Mouse (Mus musculus): ENCODE data around the gene Map2k6.

The Map2k6 gene

DNA sequence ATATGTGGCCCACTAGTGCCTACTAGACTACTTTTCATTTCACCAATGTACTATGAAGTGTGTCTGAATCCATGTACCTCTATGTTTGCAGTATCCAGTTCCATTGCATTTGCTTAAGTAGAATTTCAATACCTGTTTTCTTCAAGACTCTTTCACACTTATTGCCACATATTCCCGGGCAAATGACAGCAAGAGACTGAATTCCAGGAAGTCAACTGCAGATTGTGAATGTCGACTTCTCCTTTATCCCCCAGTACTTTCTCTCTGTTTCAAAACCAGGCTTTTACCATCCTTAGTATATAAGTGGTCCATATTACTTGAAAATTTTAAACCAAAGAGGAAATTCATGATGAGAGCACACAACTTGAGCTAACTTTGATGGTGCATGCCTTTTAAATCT is 4.7 kb downstream of the Map2k6 start:
- no peak for DNase-seq (ENCODE audit: low spot score in 2 of 2)

DNA sequence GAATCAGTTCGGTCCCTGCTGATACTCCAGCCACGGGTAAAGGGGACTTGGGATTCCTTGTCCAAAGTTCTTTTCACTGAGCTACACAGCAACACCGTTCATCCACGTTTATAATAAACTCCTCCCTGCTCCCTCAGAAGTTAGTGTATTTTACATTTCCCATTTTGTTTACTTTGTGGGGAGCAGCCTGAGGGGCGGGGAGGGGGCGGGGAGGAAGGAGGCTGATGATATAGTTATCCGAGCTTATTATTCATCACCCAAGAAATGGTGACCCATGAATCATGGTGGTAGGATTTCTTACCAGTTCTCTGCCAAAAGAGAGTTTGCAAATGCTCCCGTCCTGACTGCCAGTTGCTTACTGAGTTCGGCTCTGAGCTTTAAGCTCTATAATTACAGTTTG is 6.7 kb downstream of the Map2k6 start:
- no peak for DNase-seq (ENCODE audit: low spot score in 2 of 2)

DNA sequence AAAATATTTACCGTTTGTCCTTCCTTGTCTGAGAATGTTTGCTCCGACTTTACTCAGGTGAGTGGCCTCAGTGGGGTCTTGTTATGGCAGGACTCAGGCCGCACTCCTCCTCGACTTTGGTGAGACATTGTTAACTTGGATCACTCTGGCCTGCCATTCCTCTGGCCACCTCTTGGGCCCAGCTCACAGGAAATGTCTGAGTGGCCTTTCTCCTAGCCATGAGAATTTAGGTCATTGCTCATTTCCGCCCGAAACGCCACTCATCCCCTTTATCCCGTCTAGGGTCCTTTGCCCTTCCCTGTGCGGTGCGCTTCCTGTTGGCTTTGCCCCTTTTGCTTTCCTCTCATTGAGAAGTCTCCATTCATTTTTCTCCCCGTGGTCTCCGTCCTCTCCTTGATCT is 10.2 kb downstream of the Map2k6 start:
- DNase-seq (ENCODE audit: low spot score in 2 of 2) = no peak

DNA sequence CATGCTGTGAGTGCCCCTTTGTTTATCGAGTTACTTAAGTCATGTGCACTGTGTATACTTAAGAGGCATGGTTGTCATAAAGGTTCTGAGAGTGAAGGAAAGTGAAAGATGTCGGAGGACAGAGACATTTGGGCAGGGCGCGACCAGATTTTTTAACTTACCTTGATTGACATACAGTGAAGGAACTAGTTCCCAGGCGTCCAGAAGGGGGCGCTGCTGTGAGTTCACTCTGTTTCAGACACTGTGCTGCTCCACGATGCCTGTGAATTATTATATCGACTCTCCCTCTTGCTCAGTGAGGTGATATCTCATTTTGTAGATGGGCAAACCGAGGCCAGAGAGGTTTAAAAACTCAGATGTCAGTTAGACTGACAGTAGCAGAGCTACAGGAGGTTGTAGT is 10.9 kb downstream of the Map2k6 start:
- no peak for DNase-seq (ENCODE audit: low spot score in 2 of 2)

DNA sequence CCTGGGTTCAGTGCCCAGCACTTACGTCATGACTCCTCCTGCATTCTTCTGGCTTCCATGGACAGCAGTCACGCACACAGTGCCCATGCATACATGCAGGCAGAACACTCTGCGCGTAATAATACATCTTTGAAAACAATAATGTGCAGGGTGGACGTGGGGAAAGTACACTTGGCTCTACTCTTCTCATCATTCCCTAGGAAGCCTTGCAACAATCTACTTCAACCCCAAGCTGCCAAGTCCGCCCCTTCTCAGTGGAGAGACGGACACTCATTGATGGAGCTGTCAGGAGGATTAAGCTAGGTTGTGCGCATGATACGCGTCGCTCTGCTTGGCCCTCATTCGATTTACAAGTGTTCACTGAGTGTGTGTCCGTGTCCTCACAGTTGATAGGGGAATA is 12.7 kb downstream of the Map2k6 start:
- no peak for DNase-seq (ENCODE audit: low spot score in 2 of 2)

DNA sequence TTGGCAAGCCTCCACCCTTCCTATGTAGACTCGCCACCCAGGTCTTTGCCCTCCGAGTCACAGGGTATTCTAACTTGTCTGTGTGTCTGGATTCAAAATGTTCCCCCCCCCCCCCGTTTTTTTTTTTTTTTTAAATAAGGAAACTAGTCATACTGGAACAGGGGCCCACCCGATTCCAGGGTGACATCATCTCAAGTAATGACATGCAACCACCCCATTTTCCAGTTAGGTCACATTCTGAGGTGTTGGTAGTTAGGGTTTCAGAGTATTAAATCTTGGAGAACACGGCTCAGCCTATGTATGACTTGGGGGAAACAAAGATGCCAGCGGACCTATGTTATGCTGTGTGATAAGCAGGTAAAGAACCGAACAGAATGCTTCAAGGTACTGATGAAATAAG is 15.3 kb downstream of the Map2k6 start:
- no peak for DNase-seq (ENCODE audit: low spot score in 2 of 2)

DNA sequence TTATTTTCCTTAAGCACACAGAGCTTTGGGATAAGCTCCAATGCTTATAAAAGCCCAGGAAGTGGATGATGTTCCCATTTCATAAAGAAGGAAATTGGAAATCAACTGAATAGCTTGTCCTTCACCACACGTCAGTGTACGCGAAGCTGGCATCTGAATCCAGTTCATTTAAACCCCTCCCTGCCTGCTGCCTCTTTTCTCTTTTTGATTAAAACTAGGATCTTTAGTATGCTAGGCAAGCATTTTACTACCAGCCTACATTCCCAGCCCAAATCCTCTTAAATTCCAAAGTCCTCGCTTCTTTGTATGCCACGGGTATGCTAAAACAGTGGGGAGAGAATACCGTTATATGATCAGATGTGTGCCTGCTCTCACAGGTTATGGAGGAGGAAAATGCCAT is 17.8 kb downstream of the Map2k6 start:
- no peak for DNase-seq (ENCODE audit: low spot score in 2 of 2)

DNA sequence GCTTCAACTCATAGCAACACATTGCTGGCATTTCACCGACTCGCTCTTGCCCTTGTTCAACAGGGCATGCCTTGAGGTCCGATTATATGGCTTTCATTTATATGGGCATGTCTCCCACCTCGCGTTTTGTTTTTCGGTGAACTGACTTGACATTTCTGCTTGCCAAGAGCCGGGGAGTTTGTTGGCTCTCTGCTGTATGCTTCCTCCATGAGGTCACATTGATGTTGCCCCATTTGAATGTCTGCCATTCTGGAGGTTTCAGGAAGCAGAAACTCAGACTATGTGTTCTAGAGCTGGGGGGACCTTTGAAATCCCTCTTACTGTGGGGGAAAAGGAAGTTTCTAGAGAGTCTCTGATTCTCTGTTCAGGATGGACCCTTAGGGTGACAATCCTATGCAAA is 21.5 kb downstream of the Map2k6 start:
- DNase-seq (ENCODE audit: low spot score in 2 of 2) = no peak

DNA sequence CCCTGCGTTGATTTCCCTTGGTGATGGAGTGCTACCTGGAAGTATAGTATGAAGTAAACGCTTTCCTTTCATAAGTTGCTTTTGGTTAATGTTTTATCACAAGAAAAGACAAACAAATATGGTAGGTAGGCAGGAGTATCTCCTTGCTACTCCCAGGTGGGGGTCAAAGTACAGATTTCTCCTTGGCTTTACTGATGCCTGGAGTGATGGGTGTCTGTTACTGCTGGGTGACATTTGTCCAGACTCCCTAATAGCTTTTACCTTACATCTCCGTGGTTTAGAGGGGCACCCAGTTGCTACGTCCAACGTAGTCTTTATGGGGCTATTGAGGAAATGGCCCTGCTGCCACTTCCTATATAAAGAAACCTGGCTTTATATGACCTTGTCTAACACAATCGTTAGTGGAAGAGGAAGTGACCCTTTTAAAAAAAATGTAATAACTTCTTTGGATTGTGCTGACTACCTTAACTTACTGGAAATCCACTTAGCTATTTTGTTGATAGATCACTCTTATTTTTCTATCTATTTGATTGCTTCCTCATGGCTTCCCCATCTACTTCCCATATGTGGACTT is 27.7 kb downstream of the Map2k6 start:
- no peak for DNase-seq (ENCODE audit: low spot score in 2 of 2)

DNA sequence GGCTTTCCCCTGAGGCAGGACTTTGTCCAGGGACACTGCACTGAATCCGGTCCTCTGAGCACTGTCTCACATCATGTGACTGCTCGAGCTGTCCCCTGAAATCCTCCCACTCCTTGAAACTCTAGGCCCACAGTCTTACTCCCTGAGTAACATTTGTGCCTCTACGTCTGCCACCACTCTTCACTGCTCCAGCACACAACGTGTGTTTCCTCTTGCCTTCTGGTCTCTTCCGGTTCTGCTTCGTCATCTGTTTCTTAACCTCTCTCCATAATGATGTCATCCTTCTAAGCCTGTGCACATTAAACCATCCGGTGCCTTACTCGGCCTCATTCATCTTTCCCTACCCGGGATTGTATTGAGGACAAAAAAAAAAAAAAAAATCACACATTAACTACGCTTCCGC is 28.2 kb downstream of the Map2k6 start:
- DNase-seq (ENCODE audit: low spot score in 2 of 2) = no peak

DNA sequence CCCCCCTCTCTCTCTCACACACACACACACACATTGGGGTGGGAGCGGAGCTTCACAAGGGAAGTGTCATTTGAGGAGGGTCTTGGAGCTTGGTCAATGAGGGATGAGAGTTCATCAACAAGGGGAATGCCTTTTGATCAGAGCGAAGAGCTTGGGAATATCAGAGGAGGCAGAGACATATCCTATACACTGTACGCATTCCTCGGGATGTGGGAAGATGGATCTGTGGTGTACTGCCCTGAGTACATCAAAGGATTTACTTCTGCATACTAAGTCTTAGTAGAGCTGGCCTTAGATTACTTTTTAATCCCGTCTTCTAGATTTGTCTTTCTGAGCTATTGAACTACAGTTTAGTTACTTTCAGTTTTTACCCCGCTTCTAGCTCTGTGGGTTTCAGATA is 30.1 kb downstream of the Map2k6 start:
- no peak for DNase-seq (ENCODE audit: low spot score in 2 of 2)

DNA sequence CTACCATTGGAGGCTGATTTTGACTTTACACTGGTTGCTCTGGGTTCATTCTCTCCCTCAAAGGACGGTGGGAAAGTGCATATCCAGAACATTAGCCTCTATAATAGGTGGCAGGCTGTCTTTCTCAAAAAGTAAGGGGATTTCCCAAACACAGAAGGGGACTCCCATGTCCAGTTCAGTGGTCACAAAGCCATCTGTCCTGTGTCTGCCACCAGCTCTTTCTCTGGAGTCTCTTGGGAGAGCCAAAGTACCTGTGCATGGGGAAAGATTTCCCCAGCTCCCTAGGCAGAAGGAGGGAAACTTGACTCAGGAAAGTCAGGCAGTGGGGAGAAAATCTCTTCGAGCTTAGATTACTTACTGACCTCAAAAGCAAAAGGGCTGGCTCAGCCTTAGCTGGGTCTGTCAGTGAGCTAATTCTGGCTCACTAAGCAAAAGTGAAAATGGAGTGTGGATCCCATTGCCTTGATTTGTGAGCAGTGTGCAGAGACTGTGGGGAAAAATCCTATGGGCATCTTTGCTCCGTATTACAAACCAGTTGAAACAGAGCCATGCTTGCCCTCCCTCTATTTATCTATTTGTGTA is 31.0 kb downstream of the Map2k6 start:
- no peak for DNase-seq (ENCODE audit: low spot score in 2 of 2)

DNA sequence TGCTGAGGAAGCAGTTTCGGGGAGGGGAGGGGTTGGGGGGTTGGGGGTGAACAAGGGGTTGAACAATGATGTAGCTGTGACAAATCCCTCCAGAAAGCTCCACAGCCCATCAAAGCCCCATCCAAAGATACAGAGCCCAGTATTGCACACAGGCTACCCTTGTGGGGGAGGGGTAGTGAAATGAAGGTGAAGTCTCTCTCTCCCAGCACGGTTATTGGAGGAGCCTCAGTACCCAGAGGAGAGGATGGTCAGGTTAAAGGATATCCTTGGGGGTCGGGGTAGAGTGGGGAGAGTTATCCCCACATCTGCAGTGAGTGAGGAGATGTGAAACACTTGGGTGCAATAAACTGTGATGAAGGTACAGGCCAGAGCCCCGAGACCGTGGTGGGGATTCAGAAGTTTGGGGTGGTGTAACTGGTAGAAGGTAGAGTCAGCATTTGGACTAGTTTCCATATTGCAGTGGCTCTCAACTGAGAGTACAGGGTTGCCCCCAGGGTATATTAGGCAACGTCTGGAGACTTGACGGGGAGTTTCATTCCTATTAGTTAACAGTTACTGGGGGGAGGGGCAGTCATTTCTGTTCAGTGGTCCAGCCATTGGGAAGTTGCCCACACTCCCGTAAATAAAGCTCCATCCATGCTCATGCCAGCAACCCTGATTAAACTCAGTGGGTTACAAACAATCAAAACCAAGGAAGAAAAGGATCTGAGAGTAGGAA is 37.1 kb downstream of the Map2k6 start:
- DNase-seq (ENCODE audit: low spot score in 2 of 2) = no peak

DNA sequence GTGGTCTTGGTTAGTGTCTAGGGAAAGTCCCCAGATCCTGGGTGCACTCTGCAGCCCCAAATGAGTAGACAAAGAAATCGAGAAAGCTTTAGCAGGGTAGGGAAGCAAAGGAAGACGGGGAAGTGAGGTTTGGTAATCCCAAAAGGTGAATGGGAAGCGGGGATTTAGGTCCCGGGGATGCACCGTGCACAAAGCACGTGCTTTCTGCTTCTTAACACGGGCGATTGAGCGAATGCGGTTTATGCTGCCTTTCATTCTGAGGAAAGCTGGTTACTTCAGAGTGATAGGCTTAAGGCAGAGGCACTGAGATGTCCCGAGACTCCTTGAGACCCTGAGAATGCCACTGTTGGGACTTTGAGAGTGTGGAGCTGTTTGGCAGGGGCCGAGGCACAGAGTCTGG is 38.1 kb downstream of the Map2k6 start:
- no peak for DNase-seq (ENCODE audit: low spot score in 2 of 2)

DNA sequence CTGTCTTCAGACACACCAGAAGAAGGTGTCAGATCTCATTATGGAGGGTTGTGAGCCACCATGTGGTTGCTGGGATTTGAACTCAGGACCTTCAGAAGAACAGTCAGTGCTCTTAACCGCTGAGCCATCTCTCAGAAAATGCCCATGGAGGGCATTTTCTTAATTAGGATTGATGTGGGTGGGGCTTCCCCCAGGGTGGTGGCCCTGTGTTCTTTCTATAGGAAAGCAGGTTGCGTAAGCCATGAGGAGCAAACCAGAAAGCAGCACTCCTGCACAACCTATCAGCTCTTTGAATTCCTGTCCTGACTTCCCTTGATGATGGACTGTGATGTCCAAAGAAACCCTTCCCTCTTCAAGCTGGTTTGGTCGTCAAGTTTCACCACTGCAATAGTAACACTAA is 39.2 kb downstream of the Map2k6 start:
- DNase-seq (ENCODE audit: low spot score in 2 of 2) = no peak

DNA sequence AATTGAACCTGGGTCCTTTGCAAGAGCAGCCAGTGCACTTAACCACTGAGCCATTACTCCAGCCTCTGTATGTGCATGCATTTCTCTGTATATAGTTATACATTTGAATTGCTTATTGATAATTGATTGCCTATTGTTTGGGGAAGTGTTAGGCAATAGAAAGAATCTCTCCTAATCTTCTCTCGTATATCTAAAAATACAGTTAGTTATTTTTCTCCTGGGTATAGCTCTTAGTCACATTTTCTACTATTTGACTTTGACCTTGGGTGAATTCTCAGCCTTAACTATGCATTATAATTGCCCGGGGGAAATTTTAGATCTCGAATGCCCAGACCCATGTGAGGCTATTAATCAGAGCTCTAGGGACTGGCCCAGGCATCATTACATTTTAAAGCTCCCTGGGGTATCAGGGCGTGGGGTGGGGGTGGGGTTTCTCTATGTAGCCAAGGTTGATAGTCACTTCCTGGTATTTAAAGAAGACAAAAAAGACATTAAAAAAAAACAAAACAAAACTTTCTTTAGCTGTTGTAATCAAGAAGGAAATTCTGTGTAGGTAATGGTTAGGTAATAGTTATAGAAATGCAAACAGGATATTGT is 39.9 kb downstream of the Map2k6 start:
- DNase-seq (ENCODE audit: low spot score in 2 of 2) = no peak

DNA sequence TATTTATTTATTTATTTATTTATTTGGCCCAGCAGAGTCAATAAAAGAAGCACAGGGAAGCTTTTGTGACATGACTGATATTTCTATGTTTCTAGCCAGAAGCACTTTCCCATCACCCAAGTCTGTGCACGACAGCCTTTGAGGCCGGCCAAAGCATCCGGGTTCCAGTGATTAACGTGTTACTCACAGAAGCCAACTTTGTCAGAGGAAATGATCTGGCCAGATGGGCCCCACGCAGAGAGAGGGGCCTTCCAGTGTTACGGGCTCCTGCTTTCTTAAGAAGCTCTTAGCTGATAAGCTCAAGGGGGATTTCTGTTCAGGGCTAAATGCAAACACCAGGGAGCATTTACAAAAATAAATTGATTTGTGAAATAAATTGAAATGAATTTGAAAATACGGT is 40.4 kb downstream of the Map2k6 start:
- no peak for DNase-seq (ENCODE audit: low spot score in 2 of 2)

DNA sequence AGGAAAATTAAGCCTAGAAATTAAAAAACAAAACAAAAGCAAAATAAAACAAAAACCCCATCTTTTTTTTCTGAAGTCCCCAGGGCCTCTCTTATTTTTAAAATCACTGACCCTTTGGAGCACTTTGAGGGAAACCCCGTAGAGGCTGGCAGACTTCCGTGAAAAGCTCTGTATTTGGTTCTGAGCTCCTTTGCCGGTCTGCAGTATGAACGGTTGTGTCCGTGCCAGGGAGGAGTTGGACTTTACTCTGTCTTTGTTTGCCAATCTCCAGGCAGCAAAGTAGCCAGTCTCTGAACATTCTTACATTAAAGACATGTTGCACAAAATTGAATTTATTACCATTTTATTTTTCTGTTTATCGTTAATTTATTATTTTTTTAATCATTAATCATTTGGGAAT is 45.7 kb downstream of the Map2k6 start:
- DNase-seq (ENCODE audit: low spot score in 2 of 2) = no peak

DNA sequence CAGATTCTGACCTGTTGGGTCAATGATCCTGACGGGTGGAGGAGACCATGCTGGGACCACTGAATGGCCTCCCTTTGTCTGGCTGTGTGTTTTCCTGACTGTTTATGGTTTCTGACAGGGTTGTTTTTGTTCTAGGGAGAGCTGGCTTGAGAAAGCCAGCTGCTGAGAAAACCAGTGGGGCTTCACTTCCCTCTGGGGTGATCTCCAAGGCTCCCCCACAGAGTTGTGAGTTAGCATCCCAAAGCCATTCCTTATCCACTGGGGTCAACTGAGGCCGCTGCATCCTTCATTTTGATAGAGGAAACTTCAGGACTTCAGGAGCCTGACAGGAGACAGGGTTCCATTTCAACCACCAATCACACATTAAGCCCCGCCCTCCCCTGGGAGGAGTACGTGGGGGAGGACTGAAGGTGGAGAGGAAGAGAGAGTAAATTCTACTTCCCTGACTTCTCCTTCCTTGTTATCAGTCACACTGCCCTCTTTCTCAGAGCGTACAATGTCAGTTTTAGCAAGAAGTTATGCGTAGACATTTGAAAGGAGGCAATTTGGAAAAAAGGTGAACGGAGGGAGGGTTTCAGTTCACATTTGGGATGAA is 49.3 kb downstream of the Map2k6 start:
- DNase-seq (ENCODE audit: low spot score in 2 of 2) = no peak

DNA sequence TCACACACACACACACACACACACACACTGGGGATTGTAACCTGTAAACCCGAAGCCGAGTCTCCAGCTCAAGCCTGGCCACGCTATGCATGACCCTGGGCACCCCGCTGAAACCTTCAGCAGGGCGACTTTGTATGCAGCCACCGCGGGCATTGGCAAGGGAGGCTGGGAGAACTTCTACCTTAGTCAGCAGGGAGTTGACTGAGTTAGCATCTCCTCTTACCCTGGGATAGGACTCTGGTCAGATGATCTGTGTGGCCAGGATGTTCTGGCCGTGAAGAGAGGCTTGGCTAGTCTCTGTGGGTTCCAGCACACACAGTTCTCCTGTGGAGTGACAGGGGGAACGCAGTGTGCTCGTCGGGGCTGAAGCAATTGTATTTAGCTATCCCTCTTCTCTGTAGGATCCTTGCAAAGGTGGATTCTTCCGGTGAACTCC is 49.8 kb downstream of the Map2k6 start:
- DNase-seq (ENCODE audit: low spot score in 2 of 2) = no peak

DNA sequence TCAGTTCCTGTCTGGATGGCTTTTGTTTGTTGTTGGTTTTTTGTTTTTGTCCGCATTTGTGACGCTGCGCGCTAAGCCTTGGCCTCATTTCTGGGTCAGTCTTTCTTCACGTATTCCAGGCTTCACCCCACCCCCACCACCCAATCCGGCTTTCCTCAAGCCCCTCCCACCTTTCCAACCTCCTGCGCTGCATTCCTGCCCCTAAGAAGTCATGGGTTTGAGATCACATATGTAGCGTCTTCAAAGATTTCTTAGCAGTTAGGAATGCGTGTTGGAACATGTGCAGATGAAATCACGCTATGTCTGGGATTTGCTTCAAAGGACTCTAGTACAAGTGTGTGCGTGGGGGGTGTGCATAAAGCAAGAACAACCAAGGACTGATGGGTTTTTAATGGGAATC is 50.3 kb downstream of the Map2k6 start:
- DNase-seq (ENCODE audit: low spot score in 2 of 2) = no peak

DNA sequence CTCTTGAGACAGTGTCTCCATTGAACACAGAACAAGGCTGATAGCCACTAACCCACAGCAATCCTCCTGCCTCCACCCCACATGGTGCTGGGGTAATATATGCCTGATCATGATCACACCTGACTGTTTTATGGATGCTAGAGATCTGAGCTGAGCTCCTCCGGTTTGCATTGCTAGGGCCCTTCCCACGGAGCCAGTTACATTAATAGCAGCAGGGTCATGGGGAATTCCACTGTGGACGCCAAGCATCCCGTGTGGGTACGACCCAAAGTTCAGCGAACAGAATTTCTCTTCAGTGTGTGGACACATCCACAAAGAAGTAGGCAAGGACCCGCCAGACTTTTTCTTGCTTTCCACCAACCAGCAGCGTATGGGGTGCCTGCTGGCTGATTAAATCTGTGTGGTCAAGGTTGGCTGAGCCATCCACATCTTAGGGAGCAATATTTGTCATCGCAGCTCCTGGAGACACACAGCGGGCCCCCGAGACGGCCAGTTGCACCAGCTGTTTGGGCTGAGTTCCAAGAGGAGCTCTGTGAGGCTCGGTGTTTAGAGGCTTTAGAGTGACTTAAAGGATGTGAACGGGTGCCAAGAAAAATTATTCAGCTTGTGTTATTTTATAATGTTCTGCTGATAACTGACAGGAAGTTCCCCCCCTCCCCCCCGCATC is 51.3 kb downstream of the Map2k6 start:
- DNase-seq (ENCODE audit: low spot score in 2 of 2) = no peak
